10 mouse cellular contexts compared by ENCODE assay signal in the genomic region with DNA sequence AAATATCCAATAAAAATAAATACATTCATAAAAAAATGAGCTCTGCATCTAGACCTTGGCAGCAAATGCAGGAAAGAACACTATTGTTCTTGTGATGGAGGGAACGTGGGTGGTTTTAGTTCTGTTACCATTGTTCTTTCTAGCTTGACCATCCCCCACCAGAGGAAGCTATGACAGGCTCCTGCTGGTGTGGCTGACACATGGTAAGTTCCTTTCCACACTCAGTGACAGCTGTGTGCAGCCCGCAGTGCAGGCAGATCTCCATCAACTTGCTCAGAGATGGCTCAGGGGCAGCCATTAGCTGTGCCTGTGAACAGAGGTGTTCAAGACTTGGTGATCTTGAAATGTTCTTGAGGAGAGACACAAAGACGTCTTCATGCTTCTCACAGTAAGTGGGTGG. TPM values are rescaled to one million over a fixed set of nuclear protein-coding genes. Genes with fewer than 3 reads are reported as not detected.
DNase-seq lines count a peak whose midpoint lies in the region; ATAC-seq lines count a peak whose summit lies in the region.
"Had no signal": no experiment of that assay in that cellular context is flagged by ENCODE, and none has a peak within 500 bp of the region (broad histone marks: within the 10 kb centered on the region; RNA-seq: fewer than 3 reads in every experiment).

No protein-coding gene starts in this region.

- H3K4me2 ChIP-seq in kidney, embryonic 16.5 days (replicated peaks; ENCODE audit: low read depth, low read length): no peak overlapping the region
- H3K4me2 ChIP-seq in heart, embryonic 13.5 days: no peak overlapping the region; the same call in 1 of the 2 replicates
- no peak overlapping the region for H3K4me2 ChIP-seq in lung, embryonic 16.5 days (ENCODE audit: low read depth, low read length)

- 0 out of 2 replicates have a peak, but pooled peaks cover 5% of the 10 kb centered on the region for H3K4me1 ChIP-seq in kidney, embryonic 16.5 days (ENCODE audit: insufficient read depth, low read length)
- H3K4me1 ChIP-seq in heart, embryonic 13.5 days: peaks cover 31% of the 10 kb centered on the region
- peaks cover 10% of the 10 kb centered on the region for H3K4me1 ChIP-seq in lung, embryonic 16.5 days (replicated peaks; ENCODE audit: control insufficient read depth, insufficient read depth, low read length)

- H3K9me3 ChIP-seq in kidney, embryonic 16.5 days (ENCODE audit: low read length): no peaks in the 10 kb centered on the region
- no peaks in the 10 kb centered on the region for H3K9me3 ChIP-seq in heart, embryonic 13.5 days
- H3K9me3 ChIP-seq in lung, embryonic 16.5 days (ENCODE audit: control insufficient read depth, low read length): no peaks in the 10 kb centered on the region

- no peak overlapping the region for H3K27ac ChIP-seq in kidney, embryonic 16.5 days (ENCODE audit: low read length)
- 0 out of 2 replicates have a peak overlapping the region, but pooled peaks have one; percentile 4 for H3K27ac ChIP-seq in heart, embryonic 13.5 days (replicated peaks)
- H3K27ac ChIP-seq in lung, embryonic 16.5 days (ENCODE audit: low read length): no peak overlapping the region

- no peak overlapping the region for H3K9ac ChIP-seq in kidney, embryonic 16.5 days (replicated peaks; ENCODE audit: low read length)
- H3K9ac ChIP-seq in heart, embryonic 13.5 days: no peak overlapping the region
- H3K9ac ChIP-seq in lung, embryonic 16.5 days (ENCODE audit: low read length): no peak overlapping the region

- no peaks in the 10 kb centered on the region for H3K27me3 ChIP-seq in kidney, embryonic 16.5 days (ENCODE audit: insufficient read depth, low read length)
- no peaks in the 10 kb centered on the region for H3K27me3 ChIP-seq in heart, embryonic 13.5 days (replicated peaks)
- H3K27me3 ChIP-seq in lung, embryonic 16.5 days (ENCODE audit: control insufficient read depth, insufficient read depth, low read depth, low read length): no peaks in the 10 kb centered on the region

- 0 out of 2 replicates have a peak, but pooled peaks have one; percentile 69 for ATAC-seq in kidney, embryonic 16.5 days (ENCODE audit: low FRiP score, low TSS enrichment)
- ATAC-seq in heart, embryonic 13.5 days (ENCODE audit: extremely low read depth, insufficient number of reproducible peaks, low FRiP score, low TSS enrichment): no peak
- peak; percentile 94 for ATAC-seq in lung, embryonic 16.5 days (ENCODE audit: low read depth)

- 57% methylated on average over 3 of the region's 3 CpGs for WGBS in kidney, embryonic 16.5 days
- WGBS in heart, embryonic 13.5 days: 22% methylated on average over 3 of the region's 3 CpGs
- 29% methylated on average over 3 of the region's 3 CpGs for WGBS in lung, embryonic 16.5 days

- no peak overlapping the region for H3K4me3 ChIP-seq in kidney, embryonic 16.5 days (ENCODE audit: low read length)
- no peak overlapping the region for H3K4me3 ChIP-seq in heart, embryonic 13.5 days
- no peak overlapping the region for H3K4me3 ChIP-seq in lung, embryonic 16.5 days (ENCODE audit: low read length)

- H3K36me3 ChIP-seq in kidney, embryonic 16.5 days (ENCODE audit: insufficient read depth, low read length): no peaks in the 10 kb centered on the region
- no peaks in the 10 kb centered on the region for H3K36me3 ChIP-seq in heart, embryonic 13.5 days
- H3K36me3 ChIP-seq in lung, embryonic 16.5 days (ENCODE audit: control insufficient read depth, insufficient read depth, low read length): no peaks in the 10 kb centered on the region

- DNase-seq in kidney, postnatal 25 days: no peak
- peak; percentile 54 for DNase-seq in R1 (ENCODE audit: low read depth, low spot score)
- DNase-seq in right cerebral cortex, postnatal 25 days: no peak
- DNase-seq in adrenal gland, postnatal 4 days (ENCODE audit: low spot score in 2 of 2): no peak
- no peak for DNase-seq in adrenal gland, postnatal 14 days
- DNase-seq: thymus, postnatal 4 days had no signal

RNA-seq across cellular contexts. Expression of a gene that starts 6.5 kb away (rescaled TPM):
- polyA plus RNA-seq in kidney, embryonic 16.5 days (2015; fragmentation: Nextera tagmentation; extraction: Ambion mirVana): 7.4 and 9.1 TPM in 2 replicates
- 8.1 and 9.7 TPM in 2 replicates for polyA plus RNA-seq in heart, embryonic 13.5 days (2015; fragmentation: Nextera tagmentation; extraction: Ambion mirVana)
- 17.0 and 17.1 TPM in 2 replicates for polyA plus RNA-seq in lung, embryonic 16.5 days (2015; fragmentation: Nextera tagmentation; extraction: Ambion mirVana)
- total RNA-seq in adrenal gland, postnatal 4 days (2021): 10 to 100 TPM; 21.5 to 24.3 TPM
- 32.6 and 33.9 TPM in 2 replicates for total RNA-seq in adrenal gland, postnatal 14 days (2021)

RNA-seq across cellular contexts. Expression of a gene that starts 52.8 kb away (rescaled TPM):
- 0.08 and 0.09 TPM in 2 replicates for polyA plus RNA-seq in kidney, embryonic 16.5 days (2015; fragmentation: Nextera tagmentation; extraction: Ambion mirVana)
- polyA plus RNA-seq in heart, embryonic 13.5 days (2015; fragmentation: Nextera tagmentation; extraction: Ambion mirVana): 0.08 TPM in 1 of 2 replicates, not detected in the other
- 0.25 and 0.35 TPM in 2 replicates for polyA plus RNA-seq in lung, embryonic 16.5 days (2015; fragmentation: Nextera tagmentation; extraction: Ambion mirVana)
- under 1 TPM; 0.17 to 0.22 TPM for total RNA-seq in adrenal gland, postnatal 4 days (2021)
- total RNA-seq in adrenal gland, postnatal 14 days (2021): 0.11 TPM in 2 replicates
- total RNA-seq: MEL had no signal
